Mouse (Mus musculus) heart, embryonic 14.5 days (tissue): ENCODE measurements around the gene Tns4. TPM values are rescaled to one million over a fixed set of nuclear protein-coding genes. Genes with fewer than 3 reads are reported as not detected.

Source experiments
- ATAC-seq: fragments of 200-750 bp; cut with Nextera tagmentation; 2 replicates; pipeline ENCODE4 v1.8.0; 2017; ENCODE audit warnings: low read depth, moderate TSS enrichment; ENCODE audit not compliant: insufficient number of reproducible peaks, insufficient read depth, low FRiP score
- H3K27ac ChIP-seq, 2 experiments: fragments of 200-500 bp in 1 of 2; fragments of 300-500 bp in 1 of 2; sonication (generic) in 1 of 2; replicated peaks in 1 of 2; 2 replicates each; pipeline ENCODE4 v1.5.1; 2012 to 2014; ENCODE audit warnings: low read depth in 2 of 2, low read length in 2 of 2, control low read depth in 1 of 2, mild to moderate bottlenecking in 1 of 2, mixed read lengths in 1 of 2; ENCODE audit not compliant: control insufficient read depth in 1 of 2, insufficient read depth in 1 of 2
- H3K27me3 ChIP-seq: fragments of 300-500 bp; sonication (generic); 2 replicates; pipeline ENCODE4 v1.6.1; 2014; ENCODE audit warnings: mild to moderate bottlenecking, low read length, control low read depth; ENCODE audit not compliant: control insufficient read depth, insufficient read depth
- H3K36me3 ChIP-seq: fragments of 300-500 bp; sonication (generic); 2 replicates; pipeline ENCODE4 v1.6.1; 2014; ENCODE audit warnings: mild to moderate bottlenecking, control low read depth, low read length, mixed read lengths; ENCODE audit not compliant: control insufficient read depth, insufficient read depth
- H3K4me1 ChIP-seq, 2 experiments: fragments of 200-500 bp in 1 of 2; fragments of 300-500 bp in 1 of 2; sonication (generic) in 1 of 2; 2 replicates each; pipeline ENCODE4 v1.6.1; 2012 to 2014; ENCODE audit warnings: low read length in 2 of 2, control low read depth in 1 of 2, mixed read lengths in 1 of 2; ENCODE audit not compliant: control insufficient read depth in 2 of 2, insufficient read depth in 2 of 2
- H3K4me2 ChIP-seq: fragments of 300-500 bp; sonication (generic); 2 replicates; pipeline ENCODE4 v1.6.1; 2014; ENCODE audit warnings: mild to moderate bottlenecking, low read length
- H3K4me3 ChIP-seq, 2 experiments: fragments of 200-500 bp in 1 of 2; fragments of 300-500 bp in 1 of 2; sonication (generic) in 1 of 2; 2 replicates each; pipeline ENCODE4 v1.5.1; 2012 to 2014; ENCODE audit warnings: low read length in 2 of 2, mild to moderate bottlenecking in 2 of 2, control low read depth in 1 of 2, low read depth in 1 of 2, moderate library complexity in 1 of 2; ENCODE audit not compliant: control insufficient read depth in 1 of 2, insufficient read depth in 1 of 2
- H3K9ac ChIP-seq: fragments of 300-500 bp; sonication (generic); 2 replicates; pipeline ENCODE4 v1.6.1; 2014; ENCODE audit warnings: mild to moderate bottlenecking, low read length
- H3K9me3 ChIP-seq: fragments of 300-500 bp; sonication (generic); 2 replicates; pipeline ENCODE4 v1.6.1; 2016; ENCODE audit warnings: low read length, control low read depth; ENCODE audit not compliant: control insufficient read depth
- WGBS: fragments of 180-500 bp; shearing (Covaris S2); extraction: QIAGEN DNeasy Blood & Tissue Kit; methylation state at CpG from one replicate; pipeline ENCODE4 v1.1.7; 2014; 5-methylcytosine and 5-hydroxymethylcytosine counted together
- polyA plus RNA-seq: library from polyadenylated mRNA; unstranded; fragments of >200 nt; fragmentation: Nextera tagmentation; extraction: Ambion mirVana; gene quantifications from 2 replicates; pipeline ENCODE4 v1.2.1, GENCODE M21; 2014

Gene Tns4
- polyA plus RNA-seq, 1 experiment from 2014 or later: 0.19 TPM

DNA sequence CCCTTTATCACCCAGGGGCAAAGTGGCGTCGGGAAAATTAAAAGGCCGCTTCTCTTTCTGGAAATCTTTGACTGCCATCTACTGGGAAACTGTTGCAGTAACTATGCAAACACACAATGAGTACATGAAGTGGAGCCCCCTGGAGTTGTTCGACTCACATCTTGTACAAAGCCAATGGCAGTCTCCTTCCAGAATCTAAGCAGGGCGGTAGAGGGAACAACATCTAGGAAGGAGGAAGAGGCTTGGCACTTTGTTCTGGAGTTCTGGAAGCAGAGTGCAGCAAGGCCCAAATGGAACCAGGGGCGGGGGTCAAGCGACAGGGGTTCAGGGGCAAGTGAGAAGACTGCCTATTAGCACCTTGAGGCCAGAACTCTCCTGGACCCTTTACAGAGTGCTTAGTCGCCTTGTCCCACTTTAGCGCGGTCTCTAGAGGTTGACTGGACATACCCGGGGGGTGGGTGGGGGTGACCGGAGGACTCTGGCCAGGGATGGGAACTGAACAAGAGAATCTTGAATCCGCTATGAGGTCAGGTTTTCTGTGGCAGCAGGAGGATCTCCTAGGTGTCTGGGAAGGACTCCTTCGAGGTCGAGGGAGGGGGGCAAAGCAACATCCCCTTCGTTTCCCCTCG is 48.6 kb downstream of the Tns4 start:
- H3K27me3 ChIP-seq: peaks cover 5% of the 10 kb centered on the region; the same call in 1 of the 2 replicates
- ATAC-seq: peak; percentile 19; the same call in 1 of the 2 replicates
- H3K4me2 ChIP-seq: peak overlapping the region; percentile 95
- peaks cover 6% of the 10 kb centered on the region; the same call in 1 of the 2 replicates for H3K36me3 ChIP-seq
- no peaks in the 10 kb centered on the region for H3K9me3 ChIP-seq
- peak overlapping the region; percentile 67 to 69 for H3K4me3 ChIP-seq
- H3K9ac ChIP-seq: peak overlapping the region; percentile 89
- peak overlapping the region; percentile 75 to 89 for H3K27ac ChIP-seq
- peaks cover 22 to 23% of the 10 kb centered on the region in 2 experiments for H3K4me1 ChIP-seq
- WGBS: 2% methylated on average over 16 of the region's 17 CpGs

DNA sequence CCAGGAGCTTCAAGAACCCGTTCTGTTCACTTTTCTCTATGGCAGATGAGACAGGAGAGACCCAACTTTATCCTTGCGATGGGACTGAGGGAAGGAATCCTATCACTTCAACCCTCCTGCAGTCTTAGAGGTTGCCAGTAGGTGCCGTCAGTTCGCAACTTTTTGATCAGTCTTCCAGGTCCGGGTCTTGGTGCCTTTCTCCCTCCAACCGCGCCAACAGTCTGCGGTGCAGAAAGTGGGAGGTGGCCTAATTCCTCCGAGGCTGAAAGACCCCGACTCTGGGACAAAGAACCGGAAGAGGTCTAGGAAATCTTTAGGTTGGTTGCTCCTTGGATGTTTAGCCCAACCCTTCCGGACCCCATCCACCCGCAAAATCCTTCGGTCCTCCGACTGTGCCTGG is 49.3 kb downstream of the Tns4 start:
- Histone ChIP-seq H3K9ac (peak overlapping the region; percentile 89), H3K4me2 (peak overlapping the region; percentile 95), H3K27ac (peak overlapping the region; percentile 50 to 89; a peak in 3 of 4 replicates), H3K36me3 (peaks cover 6% of the 10 kb centered on the region; the same call in 1 of the 2 replicates), H3K4me3 (peak overlapping the region; percentile 43 to 69), H3K27me3 (peaks cover 5% of the 10 kb centered on the region; the same call in 1 of the 2 replicates), H3K9me3 (no peaks in the 10 kb centered on the region), H3K4me1 (peaks cover 15 to 19% of the 10 kb centered on the region in 2 experiments)
- WGBS: under 1% methylated on average over 15 of the region's 15 CpGs
- ATAC-seq: peak; percentile 26; the same call in 1 of the 2 replicates

DNA sequence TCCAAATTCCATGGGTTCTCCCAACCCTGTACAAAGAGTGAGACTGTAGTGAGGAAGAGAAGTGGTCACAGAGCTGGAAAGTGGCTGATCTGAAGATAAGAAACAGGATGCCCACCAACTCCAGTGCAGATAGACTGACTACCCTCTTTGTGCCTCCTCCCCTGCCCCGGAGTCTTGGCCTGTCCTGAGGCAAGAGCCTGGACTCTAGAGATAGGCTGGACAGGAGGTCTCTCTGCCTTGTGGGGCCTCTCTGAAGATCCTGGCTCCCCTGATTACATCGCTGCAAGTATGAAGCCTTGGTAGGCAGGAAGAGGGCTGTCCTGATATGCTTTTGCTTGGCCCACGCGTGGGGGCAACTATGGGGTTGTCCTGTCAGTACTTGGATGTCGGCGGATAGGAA is 52.9 kb downstream of the Tns4 start:
- no peak overlapping the region for H3K4me3 ChIP-seq
- H3K4me2 ChIP-seq: no peak overlapping the region
- no peak for ATAC-seq
- H3K9ac ChIP-seq: no peak overlapping the region
- H3K4me1 ChIP-seq: peaks cover under 1 to 3% of the 10 kb centered on the region in 2 experiments; a peak in 1 of 4 replicates
- WGBS: 40% methylated on average over 6 of the region's 6 CpGs
- H3K9me3 ChIP-seq: no peaks in the 10 kb centered on the region
- no peaks in the 10 kb centered on the region for H3K27me3 ChIP-seq
- no peaks in the 10 kb centered on the region for H3K36me3 ChIP-seq
- no peak overlapping the region for H3K27ac ChIP-seq

DNA sequence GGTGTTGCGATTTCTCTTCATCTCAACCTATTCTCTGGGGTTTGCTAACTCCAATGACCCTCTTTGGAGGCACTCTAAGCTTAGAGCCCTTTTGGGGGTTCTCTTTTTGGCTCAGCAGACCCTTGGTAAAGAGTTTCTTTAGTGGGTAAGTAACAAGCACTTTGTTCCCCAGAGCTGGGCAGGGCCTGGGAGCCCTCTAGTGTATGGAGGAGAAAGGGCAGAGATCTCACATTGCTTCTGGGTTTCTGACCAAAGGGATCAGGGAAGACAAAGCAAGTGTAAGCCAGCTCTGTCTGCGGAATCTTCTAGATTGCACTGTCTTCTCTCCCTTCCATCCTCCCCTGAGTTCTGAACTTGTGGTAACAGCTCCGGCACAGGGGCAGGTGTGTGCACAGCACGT is 53.8 kb downstream of the Tns4 start:
- Histone ChIP-seq H3K9me3 (no peaks in the 10 kb centered on the region), H3K9ac (no peak overlapping the region), H3K36me3 (no peaks in the 10 kb centered on the region), H3K4me2 (no peak overlapping the region), H3K4me3 (no peak overlapping the region), H3K27ac (no peak overlapping the region), H3K27me3 (no peaks in the 10 kb centered on the region), H3K4me1 (peaks cover 0 to under 1% of the 10 kb centered on the region in 2 experiments; a peak in 1 of 4 replicates)
- WGBS: 69% methylated on average over 4 of the region's 4 CpGs
- no peak for ATAC-seq

DNA sequence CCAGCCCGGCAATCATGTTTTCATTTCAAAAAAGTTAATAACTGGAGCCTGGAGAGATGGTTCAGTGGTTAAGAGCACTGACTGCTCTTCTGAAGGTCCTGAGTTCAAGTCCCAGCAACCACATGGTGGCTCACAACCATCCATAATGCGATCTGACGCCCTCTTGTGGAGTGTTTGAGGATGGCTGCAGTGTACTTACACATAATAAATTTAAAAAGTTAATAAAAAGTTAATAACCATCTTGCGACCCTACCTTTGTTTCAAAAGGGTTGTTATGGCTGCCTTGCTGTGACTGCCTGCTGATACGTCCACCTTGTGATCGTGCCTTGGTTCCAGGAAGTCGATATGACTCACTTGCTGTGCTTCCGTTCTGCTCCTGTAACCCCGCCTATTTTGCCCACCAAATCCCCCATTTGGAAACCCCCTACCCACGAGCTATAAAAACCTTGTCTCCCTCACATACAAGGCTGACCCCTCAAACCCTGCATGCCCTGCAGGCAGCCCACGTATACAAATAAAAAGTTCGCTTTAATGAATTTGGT is 62.1 kb downstream of the Tns4 start:
- Histone ChIP-seq H3K4me3 (no peak overlapping the region), H3K27me3 (no peaks in the 10 kb centered on the region), H3K27ac (no peak overlapping the region), H3K4me1 (peaks cover 6 to 9% of the 10 kb centered on the region in 2 experiments), H3K9me3 (no peaks in the 10 kb centered on the region), H3K36me3 (peaks cover 7% of the 10 kb centered on the region), H3K4me2 (no peak overlapping the region), H3K9ac (no peak overlapping the region)
- 78% methylated on average over 12 of the region's 12 CpGs for WGBS
- ATAC-seq: no peak

DNA sequence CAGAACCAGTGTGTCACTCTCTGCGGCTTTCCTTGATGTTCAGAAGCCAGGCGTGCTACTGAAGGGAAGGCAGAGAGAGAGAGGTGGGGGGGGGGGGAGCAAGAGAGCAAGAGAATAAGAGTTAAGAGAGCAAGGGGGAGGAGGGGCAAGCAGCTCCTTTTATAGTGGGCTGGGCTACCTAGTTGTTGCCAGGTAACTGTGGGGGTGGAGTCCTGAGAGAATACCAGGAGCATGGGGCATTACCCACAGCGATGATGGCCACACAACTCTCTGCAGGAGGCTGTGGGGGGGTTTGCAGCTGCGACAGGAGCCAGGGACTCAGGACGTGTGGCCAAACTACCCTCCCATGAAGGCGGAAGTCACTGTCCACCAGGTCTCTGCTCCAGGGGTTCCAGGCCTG is 63.2 kb downstream of the Tns4 start:
- Histone ChIP-seq H3K4me1 (peaks cover 6 to 11% of the 10 kb centered on the region in 2 experiments), H3K27me3 (no peaks in the 10 kb centered on the region), H3K4me3 (no peak overlapping the region), H3K36me3 (peaks cover 18% of the 10 kb centered on the region), H3K9ac (no peak overlapping the region), H3K9me3 (no peaks in the 10 kb centered on the region), H3K4me2 (no peak overlapping the region), H3K27ac (no peak overlapping the region)
- no peak for ATAC-seq
- 87% methylated on average over 6 of the region's 6 CpGs for WGBS

DNA sequence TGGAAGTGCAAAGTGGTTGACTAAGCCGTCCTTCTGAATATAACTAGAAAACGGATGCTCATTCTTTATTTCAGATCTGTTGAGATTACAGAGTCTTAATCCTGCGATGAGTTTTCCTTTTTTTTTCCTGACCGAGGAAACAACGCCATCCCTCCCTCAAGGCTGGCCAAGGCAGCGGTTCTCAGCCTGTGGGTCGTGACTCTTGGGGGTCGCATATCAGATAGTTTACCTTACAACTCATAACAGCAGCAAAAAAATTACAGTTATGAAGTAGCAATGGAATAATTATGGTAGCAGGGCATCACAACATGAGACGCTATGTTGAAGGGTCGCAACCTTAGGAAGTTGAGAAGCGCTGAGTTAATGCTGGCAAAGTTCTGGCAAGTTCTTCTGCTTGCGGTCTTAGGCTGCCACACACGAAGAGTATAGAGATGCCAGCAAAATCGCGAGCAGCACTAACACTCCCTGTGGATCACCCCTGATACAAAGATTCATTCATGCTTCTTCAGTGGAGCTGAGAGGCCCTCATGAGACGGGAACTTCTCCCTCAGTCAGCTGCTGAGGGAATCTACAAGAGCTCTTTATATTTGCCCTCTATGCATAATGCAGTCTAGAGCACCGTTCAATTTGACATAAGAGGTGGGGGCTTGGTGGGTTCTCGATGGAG is 64.5 kb downstream of the Tns4 start:
- ATAC-seq: no peak
- Histone ChIP-seq H3K36me3 (peaks cover 31% of the 10 kb centered on the region), H3K27ac (peak overlapping the region; percentile 41 to 57; a peak in 3 of 4 replicates), H3K4me1 (peaks cover 6 to 11% of the 10 kb centered on the region in 2 experiments), H3K4me3 (peak overlapping the region; percentile 50 to 80), H3K9me3 (no peaks in the 10 kb centered on the region), H3K9ac (peak overlapping the region; percentile 50; the same call in 1 of the 2 replicates), H3K4me2 (peak overlapping the region; percentile 67), H3K27me3 (no peaks in the 10 kb centered on the region)
- WGBS: 46% methylated on average over 18 of the region's 18 CpGs
